Mouse (Mus musculus) testis, postnatal 10 days (tissue): ENCODE measurements around the gene Pax6.

Experiments used
- DNase-seq: peaks from one replicate; pipeline ENCODE4 v3.0.0; 2021; ENCODE audit warnings: low spot score

The Pax6 gene

DNA sequence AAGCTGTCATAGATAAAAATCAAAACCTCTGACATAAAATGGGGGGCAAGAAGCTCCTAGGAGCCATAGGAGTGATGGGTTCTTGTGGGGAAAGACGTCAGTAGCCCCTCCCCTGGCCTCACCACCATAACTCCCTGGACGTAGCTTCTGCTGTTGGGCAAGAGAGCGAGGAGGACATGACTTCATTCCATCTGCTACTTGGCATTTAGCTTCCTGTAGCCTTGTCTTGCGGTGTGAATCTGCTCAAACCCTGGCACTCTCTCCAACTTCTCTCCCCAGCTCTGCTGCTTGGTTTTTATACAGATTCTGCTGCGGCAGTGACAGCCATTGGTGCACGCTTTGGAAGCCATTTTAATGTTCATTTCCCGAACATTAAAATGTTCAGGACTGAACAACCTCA lies 78.2 kb downstream of the Pax6 start:
- DNase-seq: no peak
